Mouse (Mus musculus): ENCODE results near the gene Entpd6.

GRCm38 (mm10) chr2:150816676-150817402 lies 68.0 kb downstream of the Entpd6 start:
- TF ChIP-seq GATA1 (IDR thresholded peaks at IDR 0.05; ENCODE audit: borderline replicate concordance, low read length) (no peak), CTCF (IDR thresholded peaks at IDR 0.05; ENCODE audit: low read depth, low read length) (no peak)

All from G1E (cell line).